Mouse (Mus musculus) forebrain, embryonic 16.5 days (tissue): ENCODE data around the gene Cbx3. TPM values are rescaled to one million over a fixed set of nuclear protein-coding genes. Genes with fewer than 3 reads are reported as not detected.
A peak's percentile ranks its signal among the peaks of the same experiment; 100 is the strongest.

Source experiments
- ATAC-seq: fragments of 200-750 bp; cut with Nextera tagmentation; 2 replicates; pipeline ENCODE4 v1.8.0; 2017; ENCODE audit warnings: mild to moderate bottlenecking, moderate library complexity
- H3K27ac ChIP-seq: fragments of 300-500 bp; sonication (generic); 2 replicates; pipeline ENCODE4 v1.5.1; 2014; ENCODE audit warnings: low read length, control low read depth
- H3K27me3 ChIP-seq: fragments of 300-500 bp; sonication (generic); replicated peaks from 2 replicates; pipeline ENCODE4 v1.6.1; 2014; ENCODE audit warnings: low read length; ENCODE audit not compliant: control insufficient read depth, insufficient read depth
- H3K36me3 ChIP-seq: fragments of 300-500 bp; sonication (generic); 2 replicates; pipeline ENCODE4 v1.6.1; 2014; ENCODE audit not compliant: control insufficient read depth, insufficient read depth
- H3K4me1 ChIP-seq: fragments of 300-500 bp; sonication (generic); replicated peaks from 2 replicates; pipeline ENCODE4 v1.6.1; 2014; ENCODE audit warnings: low read length; ENCODE audit not compliant: control insufficient read depth, insufficient read depth
- H3K4me2 ChIP-seq: fragments of 300-500 bp; sonication (generic); 2 replicates; pipeline ENCODE4 v1.6.1; 2014; ENCODE audit warnings: mild to moderate bottlenecking, low read length, control low read depth
- H3K4me3 ChIP-seq: fragments of 300-500 bp; sonication (generic); replicated peaks from 2 replicates; pipeline ENCODE4 v1.5.1; 2014; ENCODE audit warnings: mild to moderate bottlenecking, low read length, control low read depth
- H3K9ac ChIP-seq: fragments of 300-500 bp; sonication (generic); replicated peaks from 2 replicates; pipeline ENCODE4 v1.6.1; 2014; ENCODE audit warnings: low read depth, low read length, control low read depth
- H3K9me3 ChIP-seq: fragments of 300-500 bp; sonication (generic); 2 replicates; pipeline ENCODE4 v1.6.1; 2016; ENCODE audit warnings: low read length; ENCODE audit not compliant: control insufficient read depth
- WGBS: fragments of 180-500 bp; shearing (Covaris S2); extraction: QIAGEN DNeasy Blood & Tissue Kit; methylation state at CpG from one replicate; pipeline ENCODE4 v1.1.7; 2014; 5-methylcytosine and 5-hydroxymethylcytosine counted together
- polyA plus RNA-seq: library from polyadenylated mRNA; unstranded; fragments of >200 nt; fragmentation: Nextera tagmentation; extraction: Ambion mirVana; gene quantifications from 2 replicates; pipeline ENCODE4 v1.2.1, GENCODE M21; 2015

Cbx3 gene
- polyA plus RNA-seq, 1 experiment from 2014 or later = 537 TPM

DNA sequence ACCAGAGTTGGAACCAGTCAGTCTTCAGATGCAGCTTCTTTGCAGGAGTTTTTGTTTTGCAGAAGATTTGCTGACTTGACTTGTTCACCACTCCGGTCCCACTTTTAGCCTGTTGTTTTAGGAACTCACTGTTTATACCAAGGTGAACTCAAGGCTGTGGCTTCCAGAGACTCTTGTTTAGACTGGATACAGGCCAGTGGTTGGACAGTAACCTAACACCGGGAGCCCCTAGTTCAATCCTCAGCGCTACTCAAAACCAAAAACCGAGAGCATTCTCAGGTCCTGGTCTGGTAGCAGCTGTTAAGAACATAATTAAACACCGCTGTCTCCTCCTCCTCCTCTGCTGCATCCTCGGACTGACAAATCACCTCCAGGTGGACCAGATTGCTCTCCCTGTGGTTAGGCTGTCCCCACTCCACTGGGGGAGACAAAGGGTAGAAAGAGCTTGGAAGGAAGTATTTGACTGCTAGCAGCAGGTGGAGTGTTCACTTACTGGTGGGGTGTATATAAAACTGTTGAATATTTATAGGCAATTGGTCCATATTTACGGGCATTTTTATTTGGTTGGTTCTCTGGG lies 17.1 kb upstream of the Cbx3 start:
- 73% methylated on average over 7 of the region's 7 CpGs for WGBS
- ATAC-seq = no peak

DNA sequence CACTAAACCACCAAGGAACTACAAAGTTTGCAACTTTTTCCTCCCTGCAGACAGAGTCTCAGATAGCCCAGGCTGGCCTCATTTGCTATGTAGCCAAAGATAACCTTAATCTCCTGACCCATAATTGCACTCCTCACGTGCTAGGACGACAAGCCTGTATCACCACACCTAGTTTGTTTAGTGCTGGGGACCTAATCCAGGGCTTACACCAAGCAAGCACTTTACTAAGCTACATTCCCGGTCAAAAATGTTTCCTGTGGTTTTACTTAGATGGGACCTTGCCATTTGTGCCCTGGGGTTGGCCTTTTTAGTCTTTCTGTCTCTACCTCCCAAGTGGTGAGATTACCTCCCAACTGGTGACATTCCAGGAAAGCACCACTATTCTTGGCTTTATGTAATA lies 15.2 kb upstream of the Cbx3 start:
- H3K4me1 ChIP-seq = no peaks in the 10 kb centered on the region
- no peak for ATAC-seq
- 68% methylated on average over 3 of the region's 3 CpGs for WGBS
- no peak overlapping the region for H3K9ac ChIP-seq
- H3K9me3 ChIP-seq = no peaks in the 10 kb centered on the region
- H3K4me3 ChIP-seq = no peak overlapping the region
- H3K36me3 ChIP-seq = peaks cover 7% of the 10 kb centered on the region
- no peaks in the 10 kb centered on the region for H3K27me3 ChIP-seq
- no peak overlapping the region for H3K27ac ChIP-seq
- H3K4me2 ChIP-seq = no peak overlapping the region

More for the DNA sequence above, 17.1 kb upstream of the Cbx3 start:
- H3K4me1 ChIP-seq = no peaks in the 10 kb centered on the region
- no peak overlapping the region for H3K9ac ChIP-seq
- no peaks in the 10 kb centered on the region for H3K9me3 ChIP-seq
- no peak overlapping the region for H3K27ac ChIP-seq
- no peaks in the 10 kb centered on the region for H3K36me3 ChIP-seq
- no peak overlapping the region for H3K4me3 ChIP-seq
- H3K4me2 ChIP-seq = no peak overlapping the region
- H3K27me3 ChIP-seq = no peaks in the 10 kb centered on the region

DNA sequence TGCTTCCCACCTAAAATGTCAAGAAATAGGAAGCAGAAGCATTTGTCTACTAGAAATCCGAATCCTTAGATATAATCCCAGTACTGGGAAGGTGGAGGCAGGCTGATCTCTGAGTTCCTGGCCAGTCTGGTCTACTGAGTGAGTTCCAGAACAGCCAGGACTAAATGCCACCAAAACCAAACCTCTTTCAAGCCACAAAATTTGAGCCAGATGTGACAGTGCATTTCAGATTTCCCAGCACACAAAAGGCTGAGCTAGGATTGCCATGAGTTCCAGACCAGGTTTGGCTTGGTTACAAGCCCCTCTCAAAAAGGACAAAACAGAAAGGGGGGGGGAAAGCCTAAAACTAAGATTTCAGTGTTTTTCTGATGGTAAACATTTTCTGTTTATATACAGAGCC lies 14.0 kb upstream of the Cbx3 start:
- Histone ChIP-seq H3K9ac (no peak overlapping the region), H3K4me1 (no peaks in the 10 kb centered on the region), H3K27me3 (no peaks in the 10 kb centered on the region), H3K4me3 (no peak overlapping the region), H3K9me3 (no peaks in the 10 kb centered on the region), H3K27ac (no peak overlapping the region), H3K36me3 (peaks cover 15% of the 10 kb centered on the region), H3K4me2 (no peak overlapping the region)
- WGBS = 77% methylated on average over 1 of the region's 1 CpGs
- no peak for ATAC-seq

DNA sequence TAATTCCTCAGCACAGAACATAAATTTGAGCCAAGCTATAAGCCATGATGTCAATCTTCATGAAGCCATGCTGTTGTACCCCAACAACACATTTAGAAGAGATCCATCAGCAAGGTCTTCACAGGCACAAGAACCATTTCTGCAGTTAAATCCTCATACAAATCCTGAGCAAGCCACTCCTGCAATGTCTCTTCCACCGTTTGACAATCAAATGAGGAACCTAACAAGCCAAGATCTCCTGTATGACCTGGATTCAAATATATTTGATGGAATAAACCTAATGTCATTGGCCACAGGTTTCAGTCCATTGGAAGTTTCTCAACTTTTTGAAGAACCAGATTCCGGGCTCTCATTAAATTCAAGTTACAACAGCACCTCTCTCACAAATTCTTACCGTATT lies 12.9 kb upstream of the Cbx3 start:
- ATAC-seq = no peak
- WGBS = 78% methylated on average over 3 of the region's 3 CpGs

DNA sequence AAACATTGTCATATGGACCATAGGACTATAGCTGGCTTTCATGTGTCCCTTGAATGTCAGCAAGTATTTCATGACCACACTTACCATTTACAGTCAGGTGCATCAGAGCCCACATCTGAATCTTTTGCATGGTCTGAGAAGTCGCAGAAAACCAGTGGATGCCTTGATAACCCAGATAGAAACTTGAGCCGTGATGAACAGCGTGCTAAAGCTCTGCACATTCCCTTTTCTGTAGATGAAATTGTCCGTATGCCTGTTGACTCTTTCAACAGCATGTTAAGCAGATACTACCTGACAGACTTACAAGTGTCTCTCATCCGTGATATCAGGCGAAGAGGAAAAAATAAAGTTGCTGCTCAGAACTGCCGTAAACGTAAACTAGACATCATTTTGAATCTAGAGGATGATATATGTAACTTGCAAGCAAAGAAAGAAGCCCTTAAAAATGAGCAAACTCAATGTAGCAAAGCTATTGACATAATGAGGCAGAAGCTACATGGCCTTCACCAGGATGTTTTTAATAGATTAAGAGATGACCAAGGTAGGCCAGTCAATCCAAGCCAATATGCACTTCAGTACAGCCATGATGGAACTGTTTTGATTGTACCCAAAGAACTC lies 12.3 kb upstream of the Cbx3 start:
- Histone ChIP-seq H3K36me3 (peaks cover 25% of the 10 kb centered on the region), H3K9me3 (no peaks in the 10 kb centered on the region), H3K4me1 (no peaks in the 10 kb centered on the region), H3K4me3 (no peak overlapping the region), H3K4me2 (no peak overlapping the region), H3K27ac (no peak overlapping the region), H3K9ac (no peak overlapping the region), H3K27me3 (no peaks in the 10 kb centered on the region)
- 86% methylated on average over 8 of the region's 8 CpGs for WGBS
- ATAC-seq = no peak

More for the DNA sequence above, 12.9 kb upstream of the Cbx3 start:
- peaks cover 24% of the 10 kb centered on the region for H3K36me3 ChIP-seq
- H3K9ac ChIP-seq = no peak overlapping the region
- H3K4me3 ChIP-seq = no peak overlapping the region
- no peaks in the 10 kb centered on the region for H3K4me1 ChIP-seq
- H3K9me3 ChIP-seq = no peaks in the 10 kb centered on the region
- H3K27ac ChIP-seq = no peak overlapping the region
- no peaks in the 10 kb centered on the region for H3K27me3 ChIP-seq
- H3K4me2 ChIP-seq = no peak overlapping the region

DNA sequence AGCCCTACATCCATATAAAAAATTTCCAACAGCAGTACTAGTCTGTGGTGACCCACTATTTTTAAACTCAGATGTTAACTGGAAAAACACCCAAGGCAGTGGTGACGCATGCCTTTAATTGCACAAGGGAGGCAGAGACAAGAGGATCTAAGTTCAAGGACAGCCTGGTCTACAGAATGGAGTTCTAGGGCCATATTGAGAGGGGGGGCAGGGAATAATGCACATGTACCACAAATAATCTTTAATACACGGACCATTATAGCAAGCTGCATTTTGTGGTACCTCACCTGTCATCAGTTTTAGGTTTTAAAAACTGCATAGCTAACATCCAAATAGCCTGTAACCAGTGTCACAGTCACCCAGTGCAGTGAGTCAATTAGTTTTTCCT lies 11.2 kb upstream of the Cbx3 start:
- Histone ChIP-seq H3K4me3 (no peak overlapping the region), H3K9me3 (no peaks in the 10 kb centered on the region), H3K4me1 (peaks cover 2% of the 10 kb centered on the region; the same call in 1 of the 2 replicates), H3K9ac (no peak overlapping the region), H3K27me3 (no peaks in the 10 kb centered on the region), H3K27ac (no peak overlapping the region), H3K36me3 (peaks cover 32% of the 10 kb centered on the region), H3K4me2 (no peak overlapping the region)
- 49% methylated on average over 2 of the region's 2 CpGs for WGBS
- ATAC-seq = peak; percentile 29; the same call in 1 of the 2 replicates

DNA sequence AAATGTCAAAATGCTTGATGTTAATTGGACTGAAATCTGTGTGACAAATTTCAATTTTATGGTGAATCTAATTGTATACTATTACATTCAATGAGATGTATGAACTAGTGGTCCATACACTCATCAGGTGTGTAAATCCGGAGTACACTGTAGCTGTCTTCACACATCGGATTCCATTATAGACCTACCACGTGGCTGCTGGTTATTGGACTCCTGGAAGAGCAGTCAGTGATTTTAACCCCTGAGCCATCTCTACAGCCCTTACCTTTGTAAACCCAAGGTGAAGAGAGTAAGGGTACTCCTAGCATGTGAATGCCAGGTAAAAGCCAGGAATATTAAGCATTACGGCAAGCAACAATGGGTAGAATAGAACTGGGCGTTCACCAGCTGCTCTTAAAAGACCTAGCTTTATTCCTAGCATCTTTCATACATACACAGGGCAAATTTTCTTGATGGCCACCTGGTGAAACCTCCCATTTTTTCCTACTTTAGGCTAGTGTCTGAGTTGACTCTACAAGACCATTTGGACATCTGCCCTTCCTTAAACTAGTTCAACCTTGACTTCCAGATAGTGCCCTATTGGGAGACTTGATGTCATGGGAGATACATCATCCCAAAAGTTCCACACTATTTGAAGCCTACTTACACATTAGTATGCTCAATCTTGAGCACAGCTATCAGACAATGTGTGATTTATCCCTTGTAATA lies 10.7 kb upstream of the Cbx3 start:
- no peak overlapping the region for H3K4me3 ChIP-seq
- ATAC-seq = peak; percentile 19; the same call in 1 of the 2 replicates
- 34% methylated on average over 5 of the region's 5 CpGs for WGBS
- H3K4me1 ChIP-seq = peaks cover 3% of the 10 kb centered on the region; the same call in 1 of the 2 replicates
- H3K27me3 ChIP-seq = no peaks in the 10 kb centered on the region
- no peak overlapping the region for H3K4me2 ChIP-seq
- H3K36me3 ChIP-seq = peaks cover 33% of the 10 kb centered on the region
- no peak overlapping the region for H3K27ac ChIP-seq
- no peaks in the 10 kb centered on the region for H3K9me3 ChIP-seq
- H3K9ac ChIP-seq = no peak overlapping the region

DNA sequence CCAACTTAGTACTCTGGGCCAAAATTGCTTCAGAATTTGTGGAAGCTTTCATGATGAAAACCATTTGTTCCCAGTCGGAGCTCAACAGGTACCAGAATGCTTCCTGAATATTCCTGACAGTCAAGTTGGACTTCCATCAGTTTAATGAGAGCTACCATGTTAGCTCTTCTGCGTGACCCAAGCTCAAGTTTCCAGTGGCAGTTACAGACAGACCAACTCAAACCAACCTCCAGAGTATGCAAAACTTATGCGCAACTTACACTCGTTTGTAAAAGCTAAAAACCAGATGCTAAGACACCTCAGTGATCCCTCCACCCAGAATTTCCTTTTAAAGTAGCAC lies 10.2 kb upstream of the Cbx3 start:
- Histone ChIP-seq H3K27me3 (no peaks in the 10 kb centered on the region), H3K9me3 (no peaks in the 10 kb centered on the region), H3K36me3 (peaks cover 33% of the 10 kb centered on the region), H3K4me2 (no peak overlapping the region), H3K4me1 (peaks cover 3% of the 10 kb centered on the region; the same call in 1 of the 2 replicates), H3K4me3 (no peak overlapping the region), H3K27ac (no peak overlapping the region), H3K9ac (no peak overlapping the region)
- WGBS = 70% methylated on average over 4 of the region's 4 CpGs
- no peak for ATAC-seq

DNA sequence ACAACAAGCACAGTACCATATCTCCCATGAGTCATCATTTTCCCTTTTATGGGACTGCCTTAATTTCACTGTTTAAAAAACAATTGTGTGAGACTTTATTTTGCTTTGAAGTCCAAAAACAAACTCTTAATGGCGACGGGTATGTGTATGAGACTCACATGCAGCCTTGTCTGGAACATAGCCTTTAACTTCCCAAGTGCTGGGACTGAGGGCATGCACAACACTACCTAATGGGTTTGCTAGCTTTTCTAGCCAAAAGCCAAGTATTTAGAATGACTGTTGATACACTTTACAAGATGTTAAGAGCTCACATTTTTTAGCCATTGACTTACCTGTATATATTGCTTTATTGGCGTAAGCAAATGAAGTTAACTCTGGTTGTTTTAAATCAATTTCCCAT lies 9.8 kb upstream of the Cbx3 start:
- ATAC-seq = no peak
- H3K9ac ChIP-seq = no peak overlapping the region
- 73% methylated on average over 3 of the region's 3 CpGs for WGBS
- H3K4me1 ChIP-seq = peaks cover 3% of the 10 kb centered on the region; the same call in 1 of the 2 replicates
- H3K4me3 ChIP-seq = no peak overlapping the region
- no peak overlapping the region for H3K27ac ChIP-seq
- peaks cover 36% of the 10 kb centered on the region for H3K36me3 ChIP-seq
- no peak overlapping the region for H3K4me2 ChIP-seq
- H3K27me3 ChIP-seq = no peaks in the 10 kb centered on the region
- H3K9me3 ChIP-seq = no peaks in the 10 kb centered on the region
